Mouse (Mus musculus): ENCODE measurements around the gene Dusp6.

GRCm38 (mm10) chr10:99232518-99233227 lies 30.4 kb upstream of the Dusp6 start:
- TF ChIP-seq POLR2A (IDR thresholded peaks at IDR 0.05; ENCODE audit: insufficient read depth, low read length) (no peak), CTCF (IDR thresholded peaks at IDR 0.05; ENCODE audit: low read depth, low read length) (no peak)

All from ES-Bruce4 (cell line).